Mouse (Mus musculus) bone marrow macrophage, adult 2 months (primary cell): Measurements from ENCODE around the gene Lrp2bp.

Experiments
- CTCF ChIP-seq: IDR thresholded peaks from 2 replicates; pipeline ENCODE4 v1.5.1; 2012; ENCODE audit warnings: low read depth, mild to moderate bottlenecking, low read length, moderate library complexity
- POLR2A ChIP-seq: IDR thresholded peaks from 2 replicates; pipeline ENCODE4 v1.6.1; 2012; ENCODE audit warnings: mild to moderate bottlenecking, low read depth, low read length, borderline replicate concordance

- no peak for TF ChIP-seq POLR2A
- no peak for TF ChIP-seq CTCF
These were observed 6.5 kb downstream of the Lrp2bp start, which contains the start of gene Ankrd37 for GRCm38 (mm10) chr8:46005596-46005995.
